Mouse (Mus musculus) v-Abl transformed pro-B cells (cell line): ENCODE results near the gene Defa35.
"Not testable (repeated sequence)": the region's sequence is repeated elsewhere in the genome, so short reads cannot be mapped to it uniquely, and the experiment has no call there.

Source experiments
- in situ Hi-C, 2 experiments: fragments of 400-800 bp; cut with MboI; formaldehyde crosslinking; loops; one replicate each; pipeline ENCODE4 v1.15.1; 2025; ENCODE audit not compliant: unreplicated experiment in 2 of 2

The Defa35 gene

DNA sequence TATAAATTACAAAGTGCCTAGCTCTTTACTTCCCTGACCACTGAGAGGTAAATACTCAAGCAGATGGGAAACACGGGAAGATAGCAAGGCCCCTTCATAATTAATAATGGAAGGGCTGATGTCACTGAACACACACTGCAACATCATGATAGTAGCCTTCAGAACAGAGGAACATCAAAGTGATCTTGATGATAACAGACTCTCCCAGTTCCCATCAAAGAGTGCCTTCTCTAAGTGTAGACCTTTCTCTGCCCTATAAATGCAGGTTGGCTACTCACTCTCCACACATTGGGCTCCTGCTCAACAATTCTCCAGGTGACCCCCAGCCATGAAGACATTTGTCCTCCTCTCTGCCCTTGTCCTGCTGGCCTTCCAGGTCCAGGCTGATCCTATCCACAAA, at the start of gene Defa35:
TSS of gene Defa35 (plus strand) at position 301 of the 400 bp plus-strand sequence.
- in situ Hi-C loops: not testable (repeated sequence)

- in situ Hi-C loops: not testable (repeated sequence)
These were observed 39.6 kb upstream of the Defa35 start, which contains the start of gene Defa21 for GRCm38 (mm10) chr8:21025245-21025644. TSS of gene Defa21 (plus strand) at chr8:21025545.

DNA sequence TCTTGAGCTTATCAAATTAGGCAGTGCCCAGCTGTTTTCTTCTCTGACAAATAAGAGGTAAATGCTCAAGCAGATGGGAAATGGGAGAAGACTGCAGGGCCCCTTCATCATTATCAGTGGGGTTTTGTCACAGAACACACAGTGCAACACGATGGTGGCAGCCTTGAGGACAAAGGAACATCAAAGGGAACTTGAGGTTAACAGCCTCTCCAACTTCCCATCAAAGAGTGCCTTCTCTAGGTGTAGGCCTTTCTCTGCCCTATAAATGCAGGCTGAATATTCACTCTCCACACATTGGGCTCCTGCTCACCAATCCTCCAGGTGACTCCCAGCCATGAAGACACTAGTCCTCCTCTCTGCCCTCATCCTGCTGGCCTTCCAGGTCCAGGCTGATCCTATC, 10.1 kb upstream of the Defa35 start, which contains the start of gene Defa23:
TSS of gene Defa23 (plus strand) at position 301 of the 400 bp plus-strand sequence.
- in situ Hi-C loops: not testable (repeated sequence)

GRCm38 (mm10) chr8:21084142-21084541, 19.3 kb downstream of the Defa35 start, which contains the start of gene Defa25:
TSS of gene Defa25 (plus strand) at chr8:21084442.
- in situ Hi-C loops: not testable (repeated sequence)

DNA sequence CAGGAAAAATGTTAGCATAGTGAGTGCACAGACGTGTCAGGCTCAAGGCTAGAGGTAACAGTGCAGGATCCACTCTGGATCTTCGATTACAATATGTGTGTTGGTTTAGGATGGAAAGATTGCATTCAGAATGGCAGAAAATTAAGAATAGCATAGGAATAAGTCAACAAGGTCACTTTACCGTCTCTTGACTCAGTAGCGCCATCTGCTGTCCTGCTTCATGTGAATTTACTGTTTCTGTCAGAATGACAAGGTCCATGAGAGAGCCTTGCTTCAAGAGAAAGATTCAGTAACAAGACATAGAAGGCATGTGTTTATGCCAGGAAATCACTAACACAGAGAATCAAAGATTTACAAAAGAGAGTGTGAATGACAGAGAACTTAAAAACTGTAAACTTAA, 28.3 kb downstream of the Defa35 start:
- in situ Hi-C loops: no loop called here

GRCm38 (mm10) chr8:21095950-21096349, 31.1 kb downstream of the Defa35 start, which contains the start of gene Gm14851:
TSS of gene Gm14851 (minus strand) at chr8:21096050.
- in situ Hi-C loops: not testable (repeated sequence)
